Mouse (Mus musculus) intestine, embryonic 16.5 days (tissue): ENCODE data around the gene Ppm1f. TPM values are rescaled to one million over a fixed set of nuclear protein-coding genes. Genes with fewer than 3 reads are reported as not detected.

Experiments used
- polyA plus RNA-seq: library from polyadenylated mRNA; unstranded; fragments of >200 nt; fragmentation: Nextera tagmentation; extraction: Ambion mirVana; gene quantifications from 2 replicates; pipeline ENCODE4 v1.2.1, GENCODE M21; 2015

Gene Ppm1f
- polyA plus RNA-seq, 1 experiment from 2014 or later = 16.0 TPM

Other genes with a start within 250 kb of the Ppm1f start
- not detected in 2 replicates for gene Olfr19, start 220.1 kb upstream of the Ppm1f start, polyA plus RNA-seq
- 0.34 and 0.60 TPM in 2 replicates for gene Spag6l, start 67.0 kb upstream of the Ppm1f start, polyA plus RNA-seq
- 0.27 and 0.49 TPM in 2 replicates for gene Igll1, start 32.5 kb upstream of the Ppm1f start, polyA plus RNA-seq
- gene Top3b, start 25.7 kb upstream of the Ppm1f start, polyA plus RNA-seq = 49.2 and 49.8 TPM in 2 replicates
- gene Vpreb1, start 25.6 kb upstream of the Ppm1f start, polyA plus RNA-seq = 1.5 and 1.6 TPM in 2 replicates
- 129 and 130 TPM in 2 replicates for gene Mapk1, start 86.9 kb downstream of the Ppm1f start, polyA plus RNA-seq
- 9.1 and 9.9 TPM in 2 replicates for gene Ypel1, start 173.2 kb downstream of the Ppm1f start, polyA plus RNA-seq
- gene Ppil2, start 214.8 kb downstream of the Ppm1f start, polyA plus RNA-seq = 130 and 132 TPM in 2 replicates
- gene 2610318N02Rik, start 228.7 kb downstream of the Ppm1f start, polyA plus RNA-seq = 33.8 and 41.6 TPM in 2 replicates
- 173 and 203 TPM in 2 replicates for gene Sdf2l1, start 235.9 kb downstream of the Ppm1f start, polyA plus RNA-seq
- gene Ydjc, start 248.2 kb downstream of the Ppm1f start, polyA plus RNA-seq = 41.0 and 41.5 TPM in 2 replicates